Mouse (Mus musculus): ENCODE results near the gene Arhgap8. TPM values are rescaled to one million over a fixed set of nuclear protein-coding genes. Genes with fewer than 3 reads are reported as not detected.

The Arhgap8 gene
- total and polyA plus RNA-seq, 3 experiments = 0.08 TPM; not detected in 2

DNA sequence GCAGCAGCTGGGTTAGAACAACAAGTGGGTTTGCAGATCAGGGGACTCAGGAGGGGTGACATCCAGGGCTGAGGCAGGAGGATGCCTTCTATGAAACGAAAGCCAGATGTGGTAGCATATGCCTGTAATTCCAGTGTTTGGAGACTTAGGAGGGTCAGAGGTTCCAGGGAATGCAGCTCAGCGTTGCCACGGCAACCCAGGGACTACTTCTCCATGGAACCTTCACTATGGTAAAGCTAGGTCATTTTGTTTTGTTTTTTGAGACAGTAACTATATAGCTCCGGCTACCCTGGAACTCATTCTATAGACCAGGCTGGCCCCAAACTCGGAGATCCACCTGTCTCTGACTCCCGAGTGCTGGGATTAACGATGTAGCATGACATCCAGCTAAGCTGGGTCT is 18.4 kb downstream of the Arhgap8 start:
- H3K9ac ChIP-seq (ENCODE audit: insufficient read depth, low read depth) = no peak overlapping the region
- in situ Hi-C loops (cut with MboI; ENCODE audit: low pct_ligation_motif_present, low pct_unique_long_range_greater_than_20kb, low sequenced_read_pairs) = no loop called here
- no peaks in the 10 kb centered on the region for H3K79me2 ChIP-seq (replicated peaks; ENCODE audit: control insufficient read depth, extremely low read depth, insufficient read depth, poor library complexity, severe bottlenecking)
- H3K36me3 ChIP-seq (replicated peaks in 1 of 2; ENCODE audit: control insufficient read depth in 1 of 2, insufficient read depth in 1 of 2, low read length in 1 of 2) = no peaks in the 10 kb centered on the region
- H3K27ac ChIP-seq (ENCODE audit: insufficient read depth, low read depth) = no peak overlapping the region
- H3K9me3 ChIP-seq (replicated peaks; ENCODE audit: low read length) = no peaks in the 10 kb centered on the region
- no peak overlapping the region for H3K4me3 ChIP-seq (replicated peaks in 1 of 3; ENCODE audit: low read depth in 2 of 3, low read length in 2 of 3, poor library complexity in 1 of 3)
- H3K4me1 ChIP-seq (ENCODE audit: control insufficient read depth in 1 of 2, insufficient read depth in 2 of 2) = peaks cover 0 to 3% of the 10 kb centered on the region in 2 experiments; a peak in 2 of 4 replicates
- TF ChIP-seq POLR2AphosphoS2 (IDR thresholded peaks at IDR 0.05; ENCODE audit: low read depth, low read length) (no peak), ZKSCAN1 (IDR thresholded peaks at IDR 0.05; ENCODE audit: borderline replicate concordance, low read depth, low read length) (no peak), NRF1 (IDR thresholded peaks at IDR 0.05; ENCODE audit: low read depth, low read length) (no peak), EP300 (IDR thresholded peaks at IDR 0.05; ENCODE audit: low read length) (no peak), MAFK (IDR thresholded peaks at IDR 0.05; ENCODE audit: insufficient replicate concordance, low read length) (no peak), ZMIZ1 (IDR thresholded peaks at IDR 0.05; ENCODE audit: low read depth, low read length) (no peak), CHD1 (IDR thresholded peaks at IDR 0.05; ENCODE audit: low read depth, low read length) (no peak), ZNF384 (IDR thresholded peaks at IDR 0.05; ENCODE audit: low read depth, low read length) (no peak), MXI1 (IDR thresholded peaks at IDR 0.05; ENCODE audit: low read depth, low read length) (no peak), USF1 (IDR thresholded peaks at IDR 0.05; ENCODE audit: low read depth, low read length) (no peak)
- no peak for DNase-seq (ENCODE audit: extremely low read depth)
- peaks cover 2% of the 10 kb centered on the region for H3K27me3 ChIP-seq (replicated peaks)
- dilution Hi-C loops (cut with MboI; ENCODE audit: extremely low pct_ligation_motif_present, extremely low pct_unique_long_range_greater_than_20kb, low sequenced_read_pairs) = no loop called here
- H3K4me2 ChIP-seq (ENCODE audit: insufficient read depth, low read depth, poor library complexity, severe bottlenecking) = no peak overlapping the region

- dilution Hi-C loops (cut with MboI; ENCODE audit: extremely low pct_ligation_motif_present, extremely low pct_unique_long_range_greater_than_20kb, low sequenced_read_pairs) = no loop called here
- no peak for TF ChIP-seq MAFK (IDR thresholded peaks at IDR 0.05; ENCODE audit: insufficient replicate concordance, low read length)
- peak; percentile 48 for TF ChIP-seq SMC3 (IDR thresholded peaks at IDR 0.05; ENCODE audit: low read depth, low read length)
- peak; percentile 46 for TF ChIP-seq RAD21 (IDR thresholded peaks at IDR 0.05; ENCODE audit: low read depth, low read length)
- TF ChIP-seq CTCF (conservative IDR thresholded peaks at IDR 0.05 in 1 of 2, IDR thresholded peaks at IDR 0.05 in 1 of 2; ENCODE audit: low read depth in 2 of 2, low read length in 2 of 2) = peak in 1 of 2 experiments; percentile 56; a peak in 2 of 4 replicates
- TF ChIP-seq IRF4 (IDR thresholded peaks at IDR 0.05; ENCODE audit: low read depth, low read length) = no peak
- TF ChIP-seq UBTF (IDR thresholded peaks at IDR 0.05; ENCODE audit: low read depth, low read length) = no peak
- no peak for TF ChIP-seq NRF1 (IDR thresholded peaks at IDR 0.05; ENCODE audit: low read depth, low read length)
- no peak overlapping the region for H3K27ac ChIP-seq (ENCODE audit: insufficient read depth, low read depth)
- no peak overlapping the region for H3K9ac ChIP-seq (ENCODE audit: insufficient read depth, low read depth)
- H3K9me3 ChIP-seq (replicated peaks; ENCODE audit: low read length) = no peaks in the 10 kb centered on the region
- no peaks in the 10 kb centered on the region for H3K36me3 ChIP-seq (replicated peaks in 1 of 2; ENCODE audit: control insufficient read depth in 1 of 2, insufficient read depth in 1 of 2, low read length in 1 of 2)
- H3K79me2 ChIP-seq (replicated peaks; ENCODE audit: control insufficient read depth, extremely low read depth, insufficient read depth, poor library complexity, severe bottlenecking) = no peaks in the 10 kb centered on the region
- in situ Hi-C loops (cut with MboI; ENCODE audit: low pct_ligation_motif_present, low pct_unique_long_range_greater_than_20kb, low sequenced_read_pairs) = no loop called here
- H3K4me2 ChIP-seq (ENCODE audit: insufficient read depth, low read depth, poor library complexity, severe bottlenecking) = no peak overlapping the region
- H3K4me1 ChIP-seq (ENCODE audit: control insufficient read depth in 1 of 2, insufficient read depth in 2 of 2) = peaks cover 2 to 6% of the 10 kb centered on the region in 2 experiments; a peak in 2 of 4 replicates
- H3K27me3 ChIP-seq (replicated peaks) = peaks cover 12% of the 10 kb centered on the region
- DNase-seq (ENCODE audit: extremely low read depth) = no peak
- no peak overlapping the region for H3K4me3 ChIP-seq (replicated peaks in 1 of 3; ENCODE audit: low read depth in 2 of 3, low read length in 2 of 3, poor library complexity in 1 of 3)
Measured at GRCm38 (mm10) chr15:84741573-84741972, 21.7 kb downstream of the Arhgap8 start.
